Mouse (Mus musculus) bone marrow, adult 2 months (tissue): Measurements from ENCODE around the gene Abhd12b.

ENCODE experiments used
- CTCF ChIP-seq: fragments of 200-500 bp; IDR thresholded peaks from 2 replicates; pipeline ENCODE4 v1.5.1; 2011; ENCODE audit warnings: low read length, control low read depth; ENCODE audit not compliant: control insufficient read depth, insufficient read depth
- POLR2A ChIP-seq: fragments of 200-500 bp; IDR thresholded peaks from 2 replicates; pipeline ENCODE4 v1.6.1; 2011; ENCODE audit warnings: low read depth, mild to moderate bottlenecking, control low read depth, low read length, borderline replicate concordance; ENCODE audit not compliant: control insufficient read depth

DNA sequence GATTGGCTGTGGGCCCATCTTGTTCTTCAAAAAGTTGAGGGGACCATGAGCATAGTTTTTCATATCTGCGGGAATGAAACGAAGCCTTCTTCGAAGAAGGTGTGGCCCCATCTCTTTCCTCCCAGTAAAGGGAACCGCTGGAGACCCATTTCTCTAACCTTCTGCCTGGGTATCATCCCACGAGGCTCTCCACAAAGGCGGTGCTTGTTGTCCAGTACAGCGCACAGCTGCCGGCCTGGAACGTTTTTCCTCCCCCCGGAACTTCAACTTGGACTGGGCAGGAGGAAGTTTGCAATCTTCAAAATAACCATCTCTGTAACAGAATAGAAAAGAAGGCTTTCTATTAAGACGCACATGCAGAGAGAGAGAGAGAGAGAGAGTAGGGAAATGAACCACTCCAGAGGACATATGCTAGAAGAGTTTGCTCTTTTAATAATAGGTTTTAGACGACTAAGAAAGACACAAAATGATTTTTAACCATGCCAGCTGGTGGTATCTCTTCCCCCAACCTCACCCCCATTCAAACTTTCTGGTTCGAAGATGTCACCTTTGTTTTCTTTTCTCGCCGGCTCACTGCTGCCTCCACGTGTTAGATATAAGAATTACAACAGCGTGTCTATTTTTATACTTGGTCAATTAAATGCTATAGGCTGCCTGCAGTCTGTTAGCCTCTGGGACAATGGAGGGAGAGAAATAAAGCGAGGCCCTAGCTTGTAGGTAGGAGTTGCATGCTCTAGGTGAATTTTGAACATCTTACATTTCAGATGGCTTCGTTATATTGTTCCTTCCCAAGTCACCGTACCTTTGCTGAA lies 9.1 kb upstream of the Abhd12b start:
- TF ChIP-seq CTCF: peak; percentile 39
- TF ChIP-seq POLR2A: no peak
